In the genomic region with DNA sequence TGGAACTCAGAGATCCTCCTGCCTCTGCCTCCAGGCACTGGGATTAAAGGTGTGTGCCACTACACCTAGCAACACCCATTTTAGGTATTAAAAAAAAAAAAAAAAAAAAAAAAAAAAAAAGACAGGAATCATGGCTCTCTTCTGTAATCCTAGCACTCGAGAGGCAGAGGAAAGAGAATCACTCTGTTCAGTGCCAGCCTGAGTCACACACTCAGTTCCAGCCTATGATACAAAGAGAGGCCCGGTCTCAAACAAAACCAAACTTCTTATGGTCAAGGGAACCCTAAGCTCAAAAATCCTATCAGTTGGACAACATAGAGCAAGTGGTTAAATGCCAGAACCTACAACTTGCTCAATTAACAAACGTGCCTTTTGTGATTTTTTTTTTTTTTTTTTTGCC, we compare ENCODE assay signal across 9 mouse cellular contexts. TPM values are rescaled to one million over a fixed set of nuclear protein-coding genes. Genes with fewer than 3 reads are reported as not detected.
DNase-seq lines count a peak whose midpoint lies in the region; ATAC-seq and TF ChIP-seq lines count a peak whose summit lies in the region.
"Had no signal": no experiment of that assay in that cellular context is flagged by ENCODE, and none has a peak within 500 bp of the region (broad histone marks: within the 10 kb centered on the region; RNA-seq: fewer than 3 reads in every experiment).

No protein-coding gene starts in this region.

- H3K4me2 ChIP-seq in embryonic facial prominence, embryonic 12.5 days (replicated peaks), result peak overlapping the region; percentile 70
- H3K4me2 ChIP-seq in intestine, postnatal 0 days (replicated peaks; ENCODE audit: low read depth), result peak overlapping the region; percentile 79
- H3K4me2 ChIP-seq in neural tube, embryonic 14.5 days (ENCODE audit: low read depth, low read length), result peak overlapping the region; percentile 67; the same call in 1 of the 2 replicates

- H3K9ac ChIP-seq in embryonic facial prominence, embryonic 12.5 days, result no peak overlapping the region
- no peak overlapping the region for H3K9ac ChIP-seq in intestine, postnatal 0 days (ENCODE audit: low read depth, low read length)
- peak overlapping the region; percentile 21; the same call in 1 of the 2 replicates for H3K9ac ChIP-seq in neural tube, embryonic 14.5 days (replicated peaks; ENCODE audit: low read depth, low read length)

- H3K4me1 ChIP-seq in embryonic facial prominence, embryonic 12.5 days, result peaks cover 22% of the 10 kb centered on the region
- H3K4me1 ChIP-seq in intestine, postnatal 0 days (replicated peaks; ENCODE audit: control insufficient read depth, insufficient read depth, low read length), result no peaks in the 10 kb centered on the region
- H3K4me1 ChIP-seq in neural tube, embryonic 14.5 days (ENCODE audit: control insufficient read depth, insufficient read depth, low read length), result peaks cover 18% of the 10 kb centered on the region

- H3K9me3 ChIP-seq in embryonic facial prominence, embryonic 12.5 days, result no peaks in the 10 kb centered on the region
- no peaks in the 10 kb centered on the region for H3K9me3 ChIP-seq in intestine, postnatal 0 days (ENCODE audit: control insufficient read depth)
- H3K9me3 ChIP-seq in neural tube, embryonic 14.5 days (ENCODE audit: control insufficient read depth, low read length), result no peaks in the 10 kb centered on the region

- peak overlapping the region; percentile 87 for H3K4me3 ChIP-seq in layer of hippocampus, adult 2 months
- H3K4me3 ChIP-seq in embryonic facial prominence, embryonic 12.5 days, result peak overlapping the region; percentile 90; the same call in 1 of the 2 replicates
- peak overlapping the region; percentile 87; the same call in 1 of the 2 replicates for H3K4me3 ChIP-seq in intestine, postnatal 0 days (ENCODE audit: low read depth, low read length)
- no peak overlapping the region; the same call in 1 of the 2 replicates for H3K4me3 ChIP-seq in neural tube, embryonic 14.5 days (ENCODE audit: low read depth, low read length)

- no peak for ATAC-seq in embryonic facial prominence, embryonic 12.5 days (ENCODE audit: insufficient number of reproducible peaks, insufficient read depth, low FRiP score, low TSS enrichment)
- no peak for ATAC-seq in intestine, postnatal 0 days
- no peak for ATAC-seq in neural tube, embryonic 14.5 days (ENCODE audit: low read depth)

- no peak for TF ChIP-seq CTCF in layer of hippocampus, adult 2 months (conservative IDR thresholded peaks at IDR 0.05)
- no peak for TF ChIP-seq CTCF in intestine, postnatal 0 days (IDR thresholded peaks at IDR 0.05; ENCODE audit: low read depth)

- peaks cover 47% of the 10 kb centered on the region for H3K36me3 ChIP-seq in embryonic facial prominence, embryonic 12.5 days
- peaks cover 48% of the 10 kb centered on the region for H3K36me3 ChIP-seq in intestine, postnatal 0 days (ENCODE audit: control insufficient read depth, insufficient read depth)
- H3K36me3 ChIP-seq in neural tube, embryonic 14.5 days (ENCODE audit: control insufficient read depth, insufficient read depth, low read length), result peaks cover 49% of the 10 kb centered on the region

- DNase-seq in layer of hippocampus, adult 2 months (ENCODE audit: low spot score in 2 of 2), result no peak
- no peak for DNase-seq in layer of hippocampus, postnatal 25 days (ENCODE audit: extremely low spot score in 1 of 2, low spot score in 1 of 2)
- no peak for DNase-seq in adrenal gland, postnatal 10 days
- DNase-seq in right cerebral cortex, postnatal 14 days, result no peak
- no peak for DNase-seq in thymus, postnatal 10 days (ENCODE audit: low spot score in 2 of 2)

- H3K27ac ChIP-seq in layer of hippocampus, adult 2 months, result no peak overlapping the region
- no peak overlapping the region for H3K27ac ChIP-seq in embryonic facial prominence, embryonic 12.5 days
- H3K27ac ChIP-seq in intestine, postnatal 0 days (ENCODE audit: low read depth, low read length), result no peak overlapping the region
- H3K27ac ChIP-seq in neural tube, embryonic 14.5 days (ENCODE audit: low read depth, low read length), result no peak overlapping the region

- 74% methylated on average over 3 of the region's 3 CpGs for WGBS in embryonic facial prominence, embryonic 12.5 days
- 64% methylated on average over 3 of the region's 3 CpGs for WGBS in intestine, postnatal 0 days
- WGBS in neural tube, embryonic 14.5 days, result 86% methylated on average over 3 of the region's 3 CpGs

- no peaks in the 10 kb centered on the region for H3K27me3 ChIP-seq in embryonic facial prominence, embryonic 12.5 days
- no peaks in the 10 kb centered on the region for H3K27me3 ChIP-seq in intestine, postnatal 0 days (replicated peaks; ENCODE audit: control insufficient read depth, insufficient read depth, low read length)
- H3K27me3 ChIP-seq in neural tube, embryonic 14.5 days (ENCODE audit: control insufficient read depth, insufficient read depth, low read length), result no peaks in the 10 kb centered on the region

RNA-seq across cellular contexts. Expression of a gene that starts 1.5 kb away (rescaled TPM):
- total RNA-seq in layer of hippocampus, adult 2 months (2021), result 10 to 100 TPM; 61.4 to 64.0 TPM
- 10 to 100 TPM; 61.1 to 64.0 TPM for total RNA-seq in layer of hippocampus, postnatal 25 days (2021)
- 85.5 and 87.8 TPM in 2 replicates for polyA plus RNA-seq in embryonic facial prominence, embryonic 12.5 days (2016; fragmentation: Nextera tagmentation; extraction: Ambion mirVana)
- 40.2 and 46.1 TPM in 2 replicates for polyA plus RNA-seq in intestine, postnatal 0 days (2015; fragmentation: Nextera tagmentation; extraction: Ambion mirVana)
- 64.6 and 78.1 TPM in 2 replicates for polyA plus RNA-seq in neural tube, embryonic 14.5 days (2014; fragmentation: Nextera tagmentation; extraction: Ambion mirVana)
- 10 to 100 TPM; 75.3 to 89.4 TPM for total RNA-seq in adrenal gland, postnatal 10 days (2021)

RNA-seq across cellular contexts. Expression of a gene that starts 1.6 kb away (rescaled TPM):
- 10 to 100 TPM; 71.1 to 74.7 TPM for total RNA-seq in layer of hippocampus, adult 2 months (2021)
- 10 to 100 TPM; 68.1 to 68.6 TPM for total RNA-seq in layer of hippocampus, postnatal 25 days (2021)
- polyA plus RNA-seq in embryonic facial prominence, embryonic 12.5 days (2016; fragmentation: Nextera tagmentation; extraction: Ambion mirVana), result 193 and 196 TPM in 2 replicates
- polyA plus RNA-seq in intestine, postnatal 0 days (2015; fragmentation: Nextera tagmentation; extraction: Ambion mirVana), result 29.7 and 33.4 TPM in 2 replicates
- polyA plus RNA-seq in neural tube, embryonic 14.5 days (2014; fragmentation: Nextera tagmentation; extraction: Ambion mirVana), result 87.3 and 109 TPM in 2 replicates
- total RNA-seq in adrenal gland, postnatal 10 days (2021), result 10 to 100 TPM; 61.0 to 74.0 TPM

RNA-seq across cellular contexts. Expression of a gene that starts 39.2 kb away (rescaled TPM):
- 10 to 100 TPM; 64.7 to 71.5 TPM for total RNA-seq in layer of hippocampus, adult 2 months (2021)
- 10 to 100 TPM; 77.1 to 79.3 TPM for total RNA-seq in layer of hippocampus, postnatal 25 days (2021)
- polyA plus RNA-seq in embryonic facial prominence, embryonic 12.5 days (2016; fragmentation: Nextera tagmentation; extraction: Ambion mirVana), result 0.46 and 0.83 TPM in 2 replicates
- polyA plus RNA-seq in intestine, postnatal 0 days (2015; fragmentation: Nextera tagmentation; extraction: Ambion mirVana), result 2.7 and 3.0 TPM in 2 replicates
- 1.2 and 2.7 TPM in 2 replicates for polyA plus RNA-seq in neural tube, embryonic 14.5 days (2014; fragmentation: Nextera tagmentation; extraction: Ambion mirVana)
- total RNA-seq in adrenal gland, postnatal 10 days (2021), result 1 to 10 TPM; 8.6 to 9.9 TPM
- total RNA-seq: monocyte, adult 5-6 weeks had no signal

RNA-seq across cellular contexts. Expression of a gene that starts 57.3 kb away (rescaled TPM):
- total RNA-seq in layer of hippocampus, adult 2 months (2021), result 10 to 100 TPM; 23.5 to 29.0 TPM
- 10 to 100 TPM; 20.9 to 23.1 TPM for total RNA-seq in layer of hippocampus, postnatal 25 days (2021)
- polyA plus RNA-seq in embryonic facial prominence, embryonic 12.5 days (2016; fragmentation: Nextera tagmentation; extraction: Ambion mirVana), result 16.8 and 17.0 TPM in 2 replicates
- polyA plus RNA-seq in intestine, postnatal 0 days (2015; fragmentation: Nextera tagmentation; extraction: Ambion mirVana), result 6.2 and 6.9 TPM in 2 replicates
- polyA plus RNA-seq in neural tube, embryonic 14.5 days (2014; fragmentation: Nextera tagmentation; extraction: Ambion mirVana), result 3.9 and 5.4 TPM in 2 replicates
- 10 to 100 TPM in 1 of 2 experiments, 1 to 10 TPM in 1; 7.9 to 10.6 TPM for total RNA-seq in adrenal gland, postnatal 10 days (2021)

Comparison
In these comparisons a context has a peak if more than half of its experiments do, and no peak if none do; other contexts are left out.
1. RNA of a gene that starts 39.2 kb away (total RNA-seq): 77.1 to 79.3 TPM in layer of hippocampus, postnatal 25 days and 64.7 to 71.5 TPM in layer of hippocampus, adult 2 months; 8.6 to 9.9 TPM in adrenal gland, postnatal 10 days; every median in the first group is over 4 times any median in the second.
2. Peak in every context shown above with its lines, with median percentiles within 50 percentile points of each other: H3K4me2 ChIP-seq.